Mouse (Mus musculus): Measurements from ENCODE around the gene Gnat1.
A peak's percentile ranks its signal among the peaks of the same experiment; 100 is the strongest.

The Gnat1 gene

DNA sequence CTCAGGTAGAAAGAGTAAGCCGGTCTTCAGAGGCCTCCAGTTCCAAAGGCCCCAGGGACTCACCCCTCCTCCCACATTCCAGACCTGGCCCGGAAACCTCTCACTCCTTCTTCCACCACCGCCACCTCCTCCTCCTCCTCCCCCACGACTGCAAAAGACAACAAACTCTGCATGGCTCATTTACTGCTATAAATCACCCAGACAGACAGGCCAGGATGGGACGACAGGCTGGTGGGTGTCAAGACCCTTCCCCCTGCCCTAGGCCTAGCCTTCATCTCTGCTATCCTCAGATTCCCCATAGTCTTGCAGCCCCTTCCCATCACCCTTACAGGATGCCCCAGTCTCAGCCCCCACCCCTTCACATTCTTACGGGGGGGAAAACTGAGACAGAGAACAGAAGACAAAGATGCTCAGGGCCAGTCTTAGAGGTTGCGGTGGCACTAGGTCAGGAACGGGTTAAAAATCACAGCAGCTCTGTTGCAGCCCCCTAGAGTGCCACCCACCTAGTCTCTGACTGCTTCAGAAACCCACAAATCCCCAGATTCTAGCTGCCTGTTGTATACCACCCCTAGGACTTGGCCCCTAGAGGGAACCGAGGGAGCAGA is 20.0 kb upstream of the Gnat1 start:
- no peak for DNase-seq

DNA sequence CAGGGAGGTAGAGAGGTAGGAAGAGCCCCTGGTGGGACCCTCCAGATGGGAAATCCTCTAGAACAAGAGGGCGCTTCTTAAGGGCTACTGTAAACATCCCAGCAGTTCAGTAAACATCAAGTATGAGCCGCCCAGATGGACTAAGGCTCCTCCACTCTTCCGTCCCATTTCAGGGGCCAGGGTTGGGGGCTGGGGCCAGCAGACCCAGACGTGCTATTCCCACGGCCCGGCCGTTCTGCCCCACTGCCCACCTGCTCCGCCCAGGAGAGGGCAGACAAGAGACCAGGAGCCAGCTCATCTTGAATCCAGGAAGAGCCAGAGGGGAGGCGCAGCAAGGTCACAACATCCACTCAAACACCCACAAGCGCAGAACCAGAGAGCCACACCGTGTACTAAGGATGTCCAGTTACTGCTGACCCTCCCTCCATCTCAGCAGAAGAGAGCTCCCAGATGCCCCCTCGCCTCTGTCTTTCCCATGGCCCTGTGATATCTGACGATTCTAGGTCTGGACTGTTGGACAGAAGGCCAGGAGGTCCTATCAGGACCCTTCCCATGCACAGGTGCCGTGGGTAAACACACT is 19.2 kb upstream of the Gnat1 start:
- no peak for DNase-seq

DNA sequence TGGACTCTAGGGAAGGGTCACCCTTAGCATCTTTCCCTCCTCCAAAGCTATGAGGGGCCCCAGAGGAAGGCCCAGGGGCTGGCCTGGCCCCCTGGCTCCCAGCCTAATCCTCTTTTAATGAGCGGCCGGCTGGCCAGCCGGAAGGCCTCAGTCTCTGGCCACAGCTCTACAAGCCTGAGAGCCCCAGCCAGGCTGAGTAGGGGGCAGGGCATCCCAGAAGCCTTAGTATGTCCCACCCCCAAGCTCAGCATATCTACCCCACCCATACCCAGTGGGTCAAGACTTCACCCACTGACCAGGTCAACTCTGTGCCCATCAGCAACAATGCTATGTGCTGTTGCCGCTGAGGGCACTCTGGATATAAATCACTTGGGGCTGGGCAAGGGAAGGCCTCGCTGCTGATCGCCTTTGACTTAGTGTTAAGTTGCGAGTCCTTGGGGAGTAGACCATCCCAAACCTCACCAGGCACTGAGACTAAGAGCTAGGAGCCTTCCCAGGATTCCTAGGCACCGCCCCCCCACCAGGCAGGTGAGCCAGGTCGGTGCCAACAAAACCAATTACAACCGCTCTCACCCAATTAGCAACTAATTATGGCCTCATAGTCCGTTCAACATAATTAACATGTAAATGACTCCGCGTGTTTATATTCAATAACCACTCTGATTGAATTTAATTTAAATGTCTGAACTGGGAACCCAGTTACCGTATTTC is 18.5 kb upstream of the Gnat1 start:
- DNase-seq = no peak

DNA sequence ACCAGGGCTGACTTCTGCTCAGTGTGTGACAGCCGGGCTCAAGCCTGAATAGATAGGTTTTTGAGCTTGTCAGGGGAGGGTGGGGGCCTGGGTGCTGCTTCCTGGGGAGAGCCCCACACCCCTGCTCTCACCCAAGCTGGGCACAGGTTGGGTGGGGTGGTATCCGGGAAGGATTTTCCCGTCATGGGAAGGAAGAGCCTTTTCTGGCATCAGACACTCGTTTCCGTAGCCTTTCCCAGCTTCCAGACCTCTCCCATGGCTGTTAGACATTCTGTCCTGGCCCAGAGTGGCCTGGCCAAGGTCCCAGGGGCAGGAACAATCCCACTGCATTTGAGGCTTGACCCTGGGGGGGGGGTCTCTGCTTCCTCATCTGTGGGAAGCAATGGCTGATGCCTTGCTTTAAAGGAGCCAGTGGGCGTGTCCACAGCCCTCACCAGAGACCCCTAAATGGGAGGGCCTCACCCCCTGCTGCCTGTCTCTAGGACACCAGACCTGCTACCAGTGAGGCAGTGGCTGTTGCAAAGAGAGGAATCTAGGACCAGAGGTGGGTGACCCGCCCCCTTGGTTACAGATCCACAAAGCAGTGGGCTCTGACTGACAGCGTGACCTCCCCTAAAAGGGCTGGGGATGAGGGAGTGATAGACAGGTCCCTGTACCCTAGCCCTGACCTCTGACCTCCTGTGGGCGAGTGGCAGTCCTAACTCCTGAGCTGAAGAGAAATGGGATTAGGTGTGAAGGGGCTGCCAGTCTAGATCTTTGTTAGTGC is 17.5 kb upstream of the Gnat1 start:
- DNase-seq = no peak

DNA sequence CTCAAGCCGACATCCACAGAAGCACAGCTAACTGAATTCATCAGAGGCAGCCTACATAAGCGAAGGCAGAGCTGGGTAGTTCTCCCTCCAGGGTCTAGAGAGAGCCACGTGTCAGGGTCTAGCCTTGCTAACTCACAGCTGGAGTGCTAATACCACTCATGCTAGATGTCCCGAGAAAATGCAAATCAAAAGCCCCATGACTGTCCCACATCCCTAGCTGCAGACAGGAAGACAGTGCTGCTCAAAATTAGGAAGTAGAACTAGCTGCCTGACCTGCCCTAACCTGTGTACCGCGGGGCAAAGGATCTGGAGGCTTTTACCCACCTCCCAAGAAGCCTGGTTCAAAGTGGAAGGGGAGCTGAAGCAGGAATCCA is 16.6 kb upstream of the Gnat1 start:
- DNase-seq = no peak

DNA sequence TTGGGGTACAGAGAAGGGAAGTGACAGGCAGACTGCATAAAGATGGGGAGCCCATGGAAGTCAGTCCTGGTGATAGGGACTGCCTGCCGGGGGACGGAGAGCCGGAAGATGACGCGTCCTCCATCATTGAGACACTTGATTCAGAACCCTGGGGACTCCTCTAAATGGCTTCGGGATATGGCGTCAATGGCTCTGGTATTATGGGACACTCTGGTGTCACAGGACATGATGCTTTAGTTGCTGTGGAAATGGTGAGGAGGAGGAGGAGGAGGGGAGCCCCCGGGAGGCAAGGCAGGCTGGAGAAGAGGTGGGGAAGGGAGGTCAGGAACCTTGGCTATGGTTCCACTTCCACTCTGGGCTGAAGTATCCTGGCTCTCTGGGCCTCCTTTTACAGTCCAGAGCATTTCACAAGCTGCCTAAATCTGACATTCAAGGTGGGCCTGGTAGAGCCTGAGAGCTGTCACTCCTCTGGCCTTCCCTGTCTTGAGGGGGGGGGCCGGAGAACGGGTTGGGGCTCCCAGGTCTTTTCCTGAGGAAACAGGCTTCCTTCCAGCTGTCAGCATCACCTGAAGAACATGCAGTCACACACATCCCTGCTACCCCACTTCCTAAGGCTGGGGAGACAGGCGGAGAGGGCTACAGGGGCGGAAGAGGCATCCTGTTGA is 16.1 kb upstream of the Gnat1 start:
- no peak for DNase-seq

DNA sequence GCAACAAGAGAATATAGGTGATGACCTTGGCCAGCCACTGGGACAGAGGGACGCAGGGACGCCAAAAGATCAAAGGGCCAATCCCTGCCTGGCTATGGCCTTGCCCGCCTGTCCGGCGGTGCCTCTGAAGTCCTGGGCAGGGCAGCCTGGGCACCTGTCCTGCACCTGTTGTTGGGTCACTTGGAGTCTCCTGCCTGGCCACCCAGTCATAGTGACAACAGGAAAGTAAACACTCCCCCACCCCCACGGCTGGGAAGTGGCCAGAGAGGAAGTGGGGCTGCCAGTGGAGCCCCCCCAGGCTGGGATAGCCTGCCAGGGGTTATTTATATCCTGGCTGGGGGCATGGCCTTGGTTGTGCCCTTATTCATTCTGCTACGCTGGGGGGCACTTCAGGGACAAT is 15.1 kb upstream of the Gnat1 start:
- no peak for DNase-seq

DNA sequence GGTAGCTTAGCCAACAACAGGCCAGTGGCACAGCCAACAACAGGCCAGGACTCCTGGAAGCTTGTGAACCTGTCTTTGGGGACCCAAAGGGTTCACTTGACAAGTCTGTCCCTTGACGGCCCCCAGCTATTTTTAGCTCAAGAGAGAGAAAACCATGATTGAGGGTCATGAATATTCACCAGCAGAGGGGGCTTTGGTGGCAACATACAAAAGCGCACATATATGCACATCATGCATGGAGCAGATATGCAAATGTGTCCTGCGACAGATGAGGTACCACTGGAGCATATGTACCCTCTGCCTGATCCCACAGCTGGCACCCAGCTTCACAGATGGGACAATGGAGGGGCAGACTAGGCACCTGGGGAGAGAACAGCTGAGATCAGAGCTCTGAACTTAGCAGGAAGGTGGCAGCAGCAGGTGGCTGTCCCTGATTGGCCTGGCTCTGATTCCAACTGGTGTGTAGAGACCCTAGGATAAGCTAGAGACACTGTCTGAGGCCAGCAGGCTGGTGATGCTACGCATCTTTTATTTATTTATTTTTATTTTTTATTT is 14.0 kb upstream of the Gnat1 start:
- DNase-seq = peak; percentile 24

DNA sequence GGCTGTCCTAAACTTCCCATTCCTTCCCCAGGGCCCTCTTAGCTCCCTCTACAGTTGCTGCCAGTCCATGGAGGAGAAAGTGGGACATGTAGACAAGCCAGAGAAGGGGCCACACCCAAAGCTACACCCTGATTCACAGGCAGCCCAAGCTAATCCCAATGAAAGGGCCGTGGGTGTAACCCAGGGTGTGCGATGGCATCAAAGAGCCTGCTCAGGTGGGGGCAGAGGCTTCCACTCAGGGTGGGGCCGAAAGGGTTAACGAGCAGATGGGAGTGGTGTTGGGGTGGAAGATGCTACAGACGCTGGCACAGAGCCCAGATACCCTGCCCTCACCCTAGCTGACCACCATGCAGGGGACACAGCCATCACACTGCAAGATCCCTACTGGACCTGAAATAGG is 13.3 kb upstream of the Gnat1 start:
- DNase-seq = no peak

DNA sequence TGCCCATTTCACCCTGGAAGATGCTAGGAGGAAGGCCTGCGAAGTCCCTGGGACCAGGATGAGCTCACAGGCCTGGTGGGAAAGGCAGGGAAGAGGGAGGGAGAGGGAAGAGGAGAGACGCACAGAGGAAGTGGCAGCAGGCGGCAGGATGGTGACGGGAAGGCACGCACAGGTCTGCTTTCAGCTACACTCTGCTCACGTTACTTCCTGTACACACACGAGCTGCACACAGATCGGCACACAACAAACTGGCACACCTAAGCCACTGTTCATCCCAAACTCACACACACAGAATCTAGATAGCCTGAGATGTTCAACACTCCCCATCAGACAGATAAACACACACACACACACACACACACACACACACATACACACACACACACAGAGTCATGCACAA is 10.9 kb upstream of the Gnat1 start:
- DNase-seq = peak; percentile 48

DNA sequence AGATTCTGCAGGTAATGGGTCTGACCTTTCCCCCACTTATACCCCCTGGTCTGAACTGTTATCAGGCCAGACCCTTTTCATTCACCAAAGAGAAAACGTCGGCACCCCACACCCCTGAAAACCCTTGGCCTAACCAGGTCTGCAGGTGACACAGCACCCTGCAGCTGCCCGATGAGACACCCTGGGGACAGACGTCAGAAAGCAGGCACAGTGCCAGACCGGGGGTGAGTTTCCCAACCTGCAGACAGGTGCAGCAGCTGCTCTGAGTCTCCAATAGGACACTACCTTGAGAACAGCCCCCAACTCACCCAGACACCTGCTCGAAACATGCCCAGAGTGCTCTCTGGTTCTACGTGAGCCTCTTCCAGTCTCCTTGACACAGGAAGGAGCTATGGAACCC is 9.4 kb upstream of the Gnat1 start:
- DNase-seq = no peak

DNA sequence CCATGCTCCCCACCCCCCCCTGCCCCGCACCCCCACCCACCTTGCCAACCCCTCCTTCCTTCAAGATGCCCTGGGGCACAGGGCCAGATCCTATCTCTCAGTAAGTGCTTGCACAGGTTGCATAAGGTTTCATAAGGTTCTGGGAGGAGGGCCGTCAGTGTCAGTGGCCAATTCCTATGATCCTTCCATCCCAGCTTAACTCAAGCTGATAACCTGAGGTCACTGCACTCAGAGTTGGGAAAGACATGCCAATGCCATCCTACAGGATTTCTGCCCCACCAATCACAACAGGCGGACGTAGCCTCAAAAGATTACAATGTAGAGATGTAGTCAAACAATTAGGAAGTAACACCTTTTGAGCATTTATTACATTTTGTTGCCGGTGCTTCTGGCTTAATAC is 8.9 kb upstream of the Gnat1 start:
- DNase-seq = no peak

DNA sequence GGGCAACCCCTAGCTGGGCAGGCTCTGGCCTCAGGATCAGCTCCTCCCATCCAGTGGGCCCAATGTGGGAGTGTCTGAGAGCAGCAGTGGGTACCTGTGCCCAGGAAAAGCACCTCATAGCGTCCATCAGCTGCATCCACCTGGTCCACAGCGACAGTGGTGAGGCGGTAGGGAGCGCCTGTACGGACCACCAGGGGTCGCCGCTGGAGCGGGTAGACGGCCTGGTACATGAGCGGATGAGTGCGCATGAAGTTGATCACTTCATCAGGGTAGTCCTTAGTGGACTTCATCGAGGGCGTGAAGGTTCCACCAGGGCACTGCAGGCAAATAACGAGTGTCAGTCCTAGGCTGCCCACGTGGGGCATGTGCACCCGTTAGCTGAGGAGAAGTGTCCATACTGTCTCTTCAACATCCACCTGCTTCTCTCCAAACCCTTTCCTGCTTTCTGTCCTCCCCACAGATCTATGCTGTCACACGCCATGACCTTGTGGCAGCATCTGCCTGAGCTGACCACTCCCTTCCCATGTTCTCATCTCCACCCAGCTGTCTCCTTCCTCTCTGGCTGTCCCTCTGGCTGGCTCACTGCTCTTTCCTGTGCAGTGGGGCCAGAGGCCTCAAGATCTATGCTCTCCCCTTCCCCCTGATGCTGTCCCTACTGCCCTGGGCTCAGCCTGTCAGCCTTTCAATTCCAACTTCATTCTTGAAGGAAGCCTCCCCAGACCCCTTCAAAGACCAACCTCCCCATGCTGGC is 5.9 kb upstream of the Gnat1 start:
- peak; percentile 91 for DNase-seq

DNA sequence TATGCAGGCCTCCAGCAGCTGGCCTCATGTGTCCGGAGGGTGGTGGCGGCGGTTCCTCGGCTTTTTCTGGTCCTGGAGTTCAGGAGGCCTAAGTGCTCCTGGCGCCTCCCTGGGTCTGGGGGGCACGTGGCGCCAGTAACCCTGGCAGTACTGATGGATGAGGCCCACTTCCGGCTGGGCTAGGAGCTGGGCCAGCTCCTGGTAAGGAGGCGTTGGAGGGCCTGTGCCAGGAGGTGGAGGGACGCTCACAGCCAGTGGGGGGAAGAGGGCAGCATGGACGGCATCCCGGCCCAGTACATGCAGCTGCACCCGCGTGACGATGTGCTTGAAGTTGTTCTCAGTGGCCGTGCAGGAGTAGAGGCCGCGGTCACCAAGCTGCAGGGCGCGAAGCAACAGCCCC is 2.9 kb upstream of the Gnat1 start:
- no peak for DNase-seq

DNA sequence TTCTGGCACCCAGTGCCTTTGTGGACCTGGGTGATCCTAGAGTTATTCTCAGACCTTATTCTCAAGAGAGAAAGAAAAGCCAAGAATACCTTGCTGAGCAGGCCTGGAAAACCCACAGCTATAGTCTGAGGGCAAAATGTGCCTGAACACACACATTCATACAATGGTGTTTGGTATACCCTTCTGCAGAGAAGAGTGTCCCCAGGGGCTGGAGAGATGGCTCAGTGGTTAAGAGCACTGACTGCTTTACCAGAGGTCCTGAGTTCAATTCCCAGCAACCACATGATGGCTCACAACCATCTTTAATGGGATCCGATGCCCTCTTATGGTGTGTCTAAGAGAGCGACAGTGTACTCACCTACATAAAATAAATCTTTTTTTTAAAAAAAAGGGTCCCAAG is 651 bp downstream of the Gnat1 start:
- DNase-seq = no peak

DNA sequence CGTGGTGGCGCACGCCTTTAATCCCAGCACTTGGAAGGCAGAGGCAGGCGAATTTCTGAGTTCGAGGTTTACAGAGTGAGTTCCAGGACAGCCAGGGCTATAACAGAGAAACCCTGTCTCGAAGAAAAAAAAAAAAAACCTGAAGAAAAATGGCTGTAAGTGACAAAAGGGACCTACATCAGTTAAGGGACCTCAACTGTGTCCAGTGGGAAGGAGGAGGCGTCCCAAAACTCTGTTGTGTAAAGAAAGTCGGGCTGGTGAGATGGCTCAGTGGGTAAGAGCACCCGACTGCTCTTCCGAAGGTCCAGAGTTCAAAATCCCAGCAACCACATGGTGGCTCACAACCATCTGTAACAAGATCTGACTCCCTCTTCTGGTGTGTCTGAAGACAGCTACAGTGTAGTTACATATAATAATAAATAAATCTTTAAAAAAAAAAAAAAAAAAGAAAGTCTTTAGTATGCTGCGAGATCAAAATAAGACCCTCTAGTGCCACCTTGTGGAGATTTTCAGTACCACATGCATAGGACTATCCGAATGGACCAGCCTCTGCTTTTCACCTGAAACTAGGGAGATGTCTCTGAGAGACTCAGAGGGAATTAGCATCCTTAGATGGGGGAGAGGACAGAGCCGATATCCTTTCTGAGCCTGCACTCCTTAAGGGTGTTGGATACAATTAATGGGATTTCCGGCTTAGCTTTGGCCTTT is 1.5 kb downstream of the Gnat1 start:
- DNase-seq = peak; percentile 84

DNA sequence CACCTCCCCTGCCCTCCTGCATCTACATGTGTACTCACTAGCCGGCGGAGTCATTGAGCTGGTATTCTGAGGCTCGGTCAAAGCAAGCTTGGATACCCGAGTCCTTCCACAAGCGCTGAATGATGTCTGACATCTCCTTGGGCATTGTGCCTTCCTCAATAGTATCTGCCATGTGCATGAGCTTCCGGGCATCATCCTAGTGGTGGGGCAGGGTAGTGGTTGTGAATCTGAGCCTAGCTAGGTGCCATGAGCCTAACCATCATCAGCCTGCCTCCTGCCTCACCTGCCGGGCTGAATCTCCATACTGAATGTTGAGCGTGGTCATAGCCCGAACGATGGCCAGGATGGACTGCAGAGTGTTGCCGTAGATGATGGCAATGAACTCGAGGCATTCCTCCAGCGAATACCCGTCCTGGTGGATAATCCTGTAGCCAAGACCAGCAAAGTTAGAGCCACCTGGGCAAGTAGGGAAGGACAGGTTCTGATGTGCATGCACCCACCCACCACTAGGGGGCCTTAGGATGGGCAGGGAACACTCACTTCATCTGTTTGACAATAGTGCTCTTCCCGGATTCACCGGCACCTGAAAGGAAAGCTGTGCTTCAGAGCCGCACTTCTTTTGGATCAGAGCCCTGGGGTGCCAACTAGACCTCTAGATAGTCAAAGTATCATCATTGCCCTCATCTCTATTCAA is 2.3 kb downstream of the Gnat1 start:
- peak; percentile 74 for DNase-seq

DNA sequence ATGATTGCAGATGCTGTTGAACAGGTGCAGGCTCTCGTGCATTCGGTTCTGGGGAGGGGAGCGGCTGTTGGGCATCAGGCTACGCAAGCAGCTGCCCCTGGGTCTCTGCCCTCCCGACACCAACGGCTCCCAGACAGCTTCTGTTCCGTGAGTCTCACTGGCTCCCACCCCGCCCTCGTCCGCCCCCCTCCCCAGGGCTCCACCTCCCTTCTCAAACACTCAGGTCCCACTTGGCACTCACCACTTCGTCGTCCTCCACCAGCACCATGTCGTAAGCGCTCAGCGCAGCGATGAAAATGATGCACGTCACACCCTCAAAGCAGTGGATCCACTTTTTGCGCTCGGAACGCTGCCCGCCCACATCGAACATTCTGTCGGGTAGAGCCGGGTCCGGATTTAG is 3.2 kb downstream of the Gnat1 start:
- no peak for DNase-seq

DNA sequence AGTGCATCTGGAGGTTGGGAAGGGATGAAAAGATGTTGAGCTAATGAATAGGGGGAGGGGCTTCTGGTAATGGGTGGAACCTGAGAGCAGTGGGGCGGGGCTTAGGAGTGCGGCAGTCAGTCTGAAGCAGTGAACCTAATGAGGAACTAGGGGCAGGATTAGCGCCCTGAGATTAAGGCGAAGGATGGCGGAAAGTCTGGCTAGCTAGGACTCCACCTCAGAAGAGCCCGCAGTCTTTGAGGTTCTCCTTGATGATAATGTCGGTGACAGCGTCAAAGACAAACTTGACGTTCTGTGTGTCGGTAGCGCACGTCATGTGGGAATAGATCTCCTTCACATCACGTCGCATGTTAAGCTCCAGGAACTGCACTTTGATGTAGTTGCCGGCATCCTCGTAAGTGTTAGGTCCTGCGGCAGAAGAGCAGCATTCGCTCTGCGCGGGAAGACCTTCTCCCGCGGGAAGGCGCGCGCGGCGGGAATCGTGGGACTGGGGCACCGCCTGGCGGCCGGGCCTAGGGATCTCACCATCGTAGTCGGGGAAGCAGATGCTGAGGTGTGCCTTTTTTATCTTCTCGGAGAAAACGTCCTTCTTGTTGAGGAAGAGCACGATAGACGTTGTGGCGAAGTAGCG is 3.7 kb downstream of the Gnat1 start:
- peak; percentile 80 for DNase-seq

DNA sequence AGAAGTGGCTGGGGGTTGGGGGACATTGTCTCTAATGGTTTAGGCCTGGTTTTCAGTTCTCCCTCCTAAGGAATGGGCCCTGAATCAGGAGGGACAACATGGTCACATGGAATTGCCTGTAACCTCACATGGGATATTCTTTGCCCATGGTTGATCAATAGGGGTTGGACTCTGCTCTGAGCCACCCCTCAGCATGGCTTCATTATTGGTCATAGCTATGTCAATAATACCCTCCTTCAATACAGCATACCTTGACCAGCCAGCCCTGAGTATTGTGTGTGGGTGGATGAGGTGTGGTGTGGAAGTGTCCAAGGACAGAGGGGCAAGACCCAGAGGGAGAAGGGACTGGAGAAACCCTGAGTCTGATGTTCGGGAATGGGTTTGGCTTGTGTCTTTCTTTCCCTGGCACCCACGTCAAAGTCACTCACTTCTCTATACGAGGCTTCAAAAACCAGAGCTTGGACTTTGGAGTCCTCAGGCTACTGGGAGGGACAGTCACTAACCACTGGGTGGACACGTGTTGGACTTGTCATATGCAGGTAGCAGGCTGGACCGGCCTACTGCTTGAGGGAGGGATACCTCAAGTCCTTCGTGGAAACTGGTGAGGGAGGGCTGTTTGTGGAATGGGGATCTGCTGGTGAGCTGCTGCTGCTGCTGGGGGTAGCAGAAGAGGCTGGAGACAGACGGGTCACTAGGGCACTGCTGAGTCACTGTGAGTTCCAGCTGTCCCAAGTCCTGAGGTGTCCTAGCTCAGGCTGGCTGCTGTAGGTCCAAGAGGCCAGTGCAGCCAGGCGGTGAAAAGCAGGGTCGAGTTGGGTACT is 4.7 kb downstream of the Gnat1 start:
- no peak for DNase-seq
